Mouse (Mus musculus) liver, embryonic 14.5 days (tissue): ENCODE measurements around the gene BB287469. TPM values are rescaled to one million over a fixed set of nuclear protein-coding genes. Genes with fewer than 3 reads are reported as not detected.
"Not testable (repeated sequence)": the region's sequence is repeated elsewhere in the genome, so short reads cannot be mapped to it uniquely, and the experiment has no call there.

Source experiments
- ATAC-seq: fragments of 200-750 bp; cut with Nextera tagmentation; 2 replicates; pipeline ENCODE4 v1.8.0; 2017; ENCODE audit warnings: moderate number of reproducible peaks, mild to moderate bottlenecking, moderate library complexity; ENCODE audit not compliant: insufficient read depth
- DNase-seq, 3 experiments: peaks; one replicate each; pipeline ENCODE4 v3.0.0-alpha.2; 2012 to 2013; ENCODE audit warnings: low read depth in 3 of 3, low spot score in 3 of 3
- H3K27ac ChIP-seq: fragments of 300-500 bp; sonication (generic); 2 replicates; pipeline ENCODE4 v1.5.1; 2014; ENCODE audit warnings: moderate library complexity, mild to moderate bottlenecking, control low read depth, inconsistent platforms
- H3K27me3 ChIP-seq: fragments of 300-500 bp; sonication (generic); 2 replicates; pipeline ENCODE4 v1.6.1; 2014; ENCODE audit warnings: mild to moderate bottlenecking, low read length, moderate library complexity; ENCODE audit not compliant: control insufficient read depth, insufficient read depth
- H3K36me3 ChIP-seq: fragments of 300-500 bp; sonication (generic); replicated peaks from 2 replicates; pipeline ENCODE4 v1.6.1; 2014; ENCODE audit warnings: low read depth; ENCODE audit not compliant: control insufficient read depth, insufficient read depth
- H3K4me1 ChIP-seq, 2 experiments: fragments of 200-500 bp in 1 of 2; fragments of 300-500 bp in 1 of 2; sonication (generic) in 1 of 2; replicated peaks; 2 replicates each; pipeline ENCODE4 v1.6.1; 2012 to 2014; ENCODE audit warnings: antibody characterized with exemption in 1 of 2, inconsistent platforms in 1 of 2, low read length in 1 of 2; ENCODE audit not compliant: control insufficient read depth in 2 of 2, insufficient read depth in 2 of 2
- H3K4me2 ChIP-seq: fragments of 300-500 bp; sonication (generic); 2 replicates; pipeline ENCODE4 v1.6.1; 2014; ENCODE audit warnings: low read depth, mild to moderate bottlenecking, control low read depth, moderate library complexity
- H3K4me3 ChIP-seq, 2 experiments: fragments of 200-500 bp in 1 of 2; fragments of 300-500 bp in 1 of 2; sonication (generic) in 1 of 2; 2 replicates each; pipeline ENCODE4 v1.5.1; 2012 to 2014; ENCODE audit warnings: low read depth in 2 of 2, low read length in 2 of 2, mild to moderate bottlenecking in 2 of 2, control low read depth in 1 of 2, inconsistent platforms in 1 of 2, moderate library complexity in 1 of 2; ENCODE audit not compliant: insufficient read depth in 1 of 2
- H3K9ac ChIP-seq: fragments of 300-500 bp; sonication (generic); replicated peaks from 2 replicates; pipeline ENCODE4 v1.6.1; 2014; ENCODE audit warnings: mild to moderate bottlenecking, control low read depth, moderate library complexity
- H3K9me3 ChIP-seq: fragments of 300-500 bp; sonication (generic); 2 replicates; pipeline ENCODE4 v1.6.1; 2016; ENCODE audit warnings: low read length, mixed read lengths; ENCODE audit not compliant: control insufficient read depth
- WGBS: fragments of 180-500 bp; shearing (Covaris S2); extraction: QIAGEN DNeasy Blood & Tissue Kit; methylation state at CpG from one replicate; pipeline ENCODE4 v1.1.7; 2014; ENCODE audit not compliant: insufficient replicate concordance; 5-methylcytosine and 5-hydroxymethylcytosine counted together
- polyA plus RNA-seq, 2 experiments: library from polyadenylated mRNA; depleted of rRNA in 1 of 2; stranded (reverse) in 1 of 2; unstranded in 1 of 2; fragments of >200 nt; fragmentation: Nextera tagmentation in 1 of 2; extraction: Ambion mirVana in 1 of 2; gene quantifications; 2 replicates each; pipeline versions ENCODE4 v1.2.1 to v1.2.3; 2012 to 2014

The BB287469 gene
- polyA plus RNA-seq, 2 experiments: not detected

DNA sequence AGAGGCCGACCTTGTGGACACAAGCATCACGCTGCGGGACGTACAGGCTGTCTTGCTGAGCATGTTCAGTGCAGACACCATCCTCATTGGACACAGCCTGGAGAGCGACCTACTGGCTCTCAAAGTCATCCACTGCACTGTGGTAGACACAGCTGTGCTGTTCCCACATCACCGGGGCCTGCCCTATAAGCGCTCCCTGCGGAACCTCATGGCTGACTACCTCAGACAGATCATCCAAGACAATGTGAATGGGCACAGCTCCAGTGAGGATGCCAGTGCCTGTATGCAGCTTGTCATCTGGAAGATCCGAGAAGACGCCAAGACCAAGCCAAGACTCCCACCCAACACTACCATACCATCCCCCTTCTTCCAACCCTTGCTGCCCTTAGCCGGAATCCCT lies 47.3 kb downstream of the BB287469 start:
- not testable (repeated sequence) for H3K27me3 ChIP-seq, DNase-seq, H3K27ac ChIP-seq, H3K4me2 ChIP-seq, H3K9ac ChIP-seq, H3K36me3 ChIP-seq, ATAC-seq, H3K9me3 ChIP-seq, H3K4me1 ChIP-seq, H3K4me3 ChIP-seq
- WGBS: 76% methylated on average over 8 of the region's 11 CpGs

DNA sequence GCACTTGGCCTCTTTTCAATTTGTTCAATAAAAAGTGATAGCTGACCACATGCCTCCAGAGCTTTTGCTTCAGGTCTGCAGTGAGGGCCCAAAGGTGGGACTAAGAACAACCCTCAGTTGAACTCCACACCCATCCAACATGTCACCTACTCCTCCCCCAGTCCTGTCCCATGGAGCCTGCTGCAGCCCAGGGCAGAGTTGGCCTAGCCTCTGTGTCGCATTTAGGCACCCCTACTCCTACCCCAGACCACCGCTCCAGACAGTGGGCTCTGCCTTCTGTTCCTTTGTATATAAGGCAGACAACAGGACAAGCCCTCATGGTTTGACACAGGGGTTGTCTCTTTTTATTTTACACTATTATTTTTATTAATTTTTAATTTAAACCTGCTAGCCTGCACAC lies 47.7 kb downstream of the BB287469 start:
- H3K36me3 ChIP-seq, DNase-seq, H3K9me3 ChIP-seq, H3K4me2 ChIP-seq, ATAC-seq, H3K4me3 ChIP-seq, H3K27ac ChIP-seq, H3K4me1 ChIP-seq, H3K27me3 ChIP-seq, H3K9ac ChIP-seq: not testable (repeated sequence)
- WGBS: 43% methylated on average over 2 of the region's 2 CpGs

Other genes with a start within 250 kb of the BB287469 start
- not detected in 2 replicates for gene Oog1, start 213.9 kb upstream of the BB287469 start, polyA plus RNA-seq (2012; rRNA removed)
- not detected in 2 replicates for gene Oog1, start 213.9 kb upstream of the BB287469 start, polyA plus RNA-seq (2014; fragmentation: Nextera tagmentation; extraction: Ambion mirVana)
- gene Gm4027, start 197.7 kb upstream of the BB287469 start, polyA plus RNA-seq (2012; rRNA removed): not detected in 2 replicates
- gene Gm4027, start 197.7 kb upstream of the BB287469 start, polyA plus RNA-seq (2014; fragmentation: Nextera tagmentation; extraction: Ambion mirVana): not detected in 2 replicates
- gene Gm16381, start 172.0 kb upstream of the BB287469 start, polyA plus RNA-seq (2012; rRNA removed): not detected in 2 replicates
- gene Gm16381, start 172.0 kb upstream of the BB287469 start, polyA plus RNA-seq (2014; fragmentation: Nextera tagmentation; extraction: Ambion mirVana): not detected in 2 replicates
- gene Gm21319, start 40.8 kb upstream of the BB287469 start, polyA plus RNA-seq (2012; rRNA removed): not detected in 2 replicates
- gene Gm21319, start 40.8 kb upstream of the BB287469 start, polyA plus RNA-seq (2014; fragmentation: Nextera tagmentation; extraction: Ambion mirVana): not detected in 2 replicates
- gene Gm21936, start 21.1 kb upstream of the BB287469 start, polyA plus RNA-seq (2012; rRNA removed): not detected in 2 replicates
- gene Gm21936, start 21.1 kb upstream of the BB287469 start, polyA plus RNA-seq (2014; fragmentation: Nextera tagmentation; extraction: Ambion mirVana): not detected in 2 replicates
- gene Gm2001, start 25.8 kb downstream of the BB287469 start, polyA plus RNA-seq (2012; rRNA removed): not detected in 2 replicates
- not detected in 2 replicates for gene Gm2001, start 25.8 kb downstream of the BB287469 start, polyA plus RNA-seq (2014; fragmentation: Nextera tagmentation; extraction: Ambion mirVana)
- not detected in 2 replicates for gene Gm2016, start 57.5 kb downstream of the BB287469 start, polyA plus RNA-seq (2012; rRNA removed)
- gene Gm2016, start 57.5 kb downstream of the BB287469 start, polyA plus RNA-seq (2014; fragmentation: Nextera tagmentation; extraction: Ambion mirVana): not detected in 2 replicates
- gene Gm2022, start 78.8 kb downstream of the BB287469 start, polyA plus RNA-seq (2012; rRNA removed): not detected in 2 replicates
- gene Gm2022, start 78.8 kb downstream of the BB287469 start, polyA plus RNA-seq (2014; fragmentation: Nextera tagmentation; extraction: Ambion mirVana): not detected in 2 replicates
- gene Gm2035, start 103.3 kb downstream of the BB287469 start, polyA plus RNA-seq (2012; rRNA removed): not detected in 2 replicates
- gene Gm2035, start 103.3 kb downstream of the BB287469 start, polyA plus RNA-seq (2014; fragmentation: Nextera tagmentation; extraction: Ambion mirVana): not detected in 2 replicates
- not detected in 2 replicates for gene Gm2042, start 137.5 kb downstream of the BB287469 start, polyA plus RNA-seq (2012; rRNA removed)
- gene Gm2042, start 137.5 kb downstream of the BB287469 start, polyA plus RNA-seq (2014; fragmentation: Nextera tagmentation; extraction: Ambion mirVana): not detected in 2 replicates
- not detected in 2 replicates for gene Gm2075, start 195.3 kb downstream of the BB287469 start, polyA plus RNA-seq (2012; rRNA removed)
- gene Gm2075, start 195.3 kb downstream of the BB287469 start, polyA plus RNA-seq (2014; fragmentation: Nextera tagmentation; extraction: Ambion mirVana): not detected in 2 replicates
- gene Gm6803, start 202.2 kb downstream of the BB287469 start, polyA plus RNA-seq (2012; rRNA removed): not detected in 2 replicates
- gene Gm6803, start 202.2 kb downstream of the BB287469 start, polyA plus RNA-seq (2014; fragmentation: Nextera tagmentation; extraction: Ambion mirVana): not detected in 2 replicates
- not detected in 2 replicates for gene Gm2056, start 210.4 kb downstream of the BB287469 start, polyA plus RNA-seq (2012; rRNA removed)
- gene Gm2056, start 210.4 kb downstream of the BB287469 start, polyA plus RNA-seq (2014; fragmentation: Nextera tagmentation; extraction: Ambion mirVana): not detected in 2 replicates